Mouse (Mus musculus) adipocyte (in vitro differentiated cells): ENCODE data around the gene Ctnnb1.

ENCODE experiments used
- DNase-seq: peaks from one replicate; pipeline ENCODE4 v3.0.0-alpha.2; 2016; ENCODE audit warnings: low spot score

Gene Ctnnb1

GRCm38 (mm10) chr9:120926939-120927606 is 1.9 kb upstream of the Ctnnb1 start:
- peak; percentile 19 for DNase-seq

GRCm38 (mm10) chr9:120930021-120930420 is 1.0 kb downstream of the Ctnnb1 start:
- DNase-seq: no peak

- DNase-seq: no peak
These were observed 1.8 kb downstream of the Ctnnb1 start for GRCm38 (mm10) chr9:120930811-120931210.

- DNase-seq: no peak
These were observed 3.4 kb downstream of the Ctnnb1 start for GRCm38 (mm10) chr9:120932371-120932770.

- peak; percentile 94 for DNase-seq
These were observed 4.0 kb downstream of the Ctnnb1 start for GRCm38 (mm10) chr9:120932797-120933586.

- DNase-seq: no peak
These were observed 4.5 kb downstream of the Ctnnb1 start for GRCm38 (mm10) chr9:120933587-120933885.

GRCm38 (mm10) chr9:120933886-120934758 is 5.1 kb downstream of the Ctnnb1 start:
- peak; percentile 47 for DNase-seq

- peak; percentile 53 for DNase-seq
These were observed 6.0 kb downstream of the Ctnnb1 start for GRCm38 (mm10) chr9:120934821-120935633.

- no peak for DNase-seq
These were observed 6.6 kb downstream of the Ctnnb1 start for GRCm38 (mm10) chr9:120935634-120935922.

- DNase-seq: peak; percentile 73
These were observed 7.3 kb downstream of the Ctnnb1 start for GRCm38 (mm10) chr9:120936351-120936750.

- no peak for DNase-seq
These were observed 11.8 kb downstream of the Ctnnb1 start for GRCm38 (mm10) chr9:120940858-120941257.

- no peak for DNase-seq
These were observed 14.7 kb downstream of the Ctnnb1 start for GRCm38 (mm10) chr9:120943757-120944156.

- DNase-seq: no peak
These were observed 15.2 kb downstream of the Ctnnb1 start for GRCm38 (mm10) chr9:120944211-120944610.

GRCm38 (mm10) chr9:120946131-120946530 is 17.1 kb downstream of the Ctnnb1 start:
- DNase-seq: no peak

- DNase-seq: no peak
These were observed 19.8 kb downstream of the Ctnnb1 start for GRCm38 (mm10) chr9:120948832-120949231.

GRCm38 (mm10) chr9:120950761-120951160 is 21.7 kb downstream of the Ctnnb1 start:
- no peak for DNase-seq

GRCm38 (mm10) chr9:120951947-120952346 is 22.9 kb downstream of the Ctnnb1 start:
- DNase-seq: no peak

GRCm38 (mm10) chr9:120958051-120958450 is 29.0 kb downstream of the Ctnnb1 start:
- no peak for DNase-seq

- no peak for DNase-seq
These were observed 29.5 kb downstream of the Ctnnb1 start for GRCm38 (mm10) chr9:120958560-120958959.

GRCm38 (mm10) chr9:120959225-120959624 is 30.2 kb downstream of the Ctnnb1 start:
- DNase-seq: no peak

GRCm38 (mm10) chr9:120960611-120961010 is 31.6 kb downstream of the Ctnnb1 start:
- no peak for DNase-seq

GRCm38 (mm10) chr9:120961466-120961865 is 32.5 kb downstream of the Ctnnb1 start:
- no peak for DNase-seq
